8 mouse cellular contexts compared by ENCODE assay signal in genomic region chr2:153650014-153650687, GRCm38 (mm10). TPM values are rescaled to one million over a fixed set of nuclear protein-coding genes. Genes with fewer than 3 reads are reported as not detected.
DNase-seq lines count a peak whose midpoint lies in the region; ATAC-seq and TF ChIP-seq lines count a peak whose summit lies in the region.

No protein-coding gene starts in this region.

- TF ChIP-seq CTCF in cortical plate, adult 2 months (IDR thresholded peaks at IDR 0.05; ENCODE audit: extremely low read depth, insufficient read depth, low read length): no peak

- peak overlapping the region; percentile 93 for H3K4me2 ChIP-seq in hindbrain, embryonic 13.5 days
- H3K4me2 ChIP-seq in midbrain, embryonic 16.5 days (ENCODE audit: low read length): peak overlapping the region; percentile 97

- H3K4me3 ChIP-seq in cortical plate, adult 2 months (ENCODE audit: insufficient read depth, low read length): peak overlapping the region; percentile 88
- H3K4me3 ChIP-seq in hindbrain, embryonic 13.5 days: peak overlapping the region; percentile 71
- H3K4me3 ChIP-seq in midbrain, embryonic 16.5 days (ENCODE audit: low read depth, low read length): peak overlapping the region; percentile 81

- peak; percentile 2; the same call in 1 of the 2 replicates for ATAC-seq in hindbrain, embryonic 13.5 days (ENCODE audit: low FRiP score)
- ATAC-seq in midbrain, embryonic 16.5 days: 0 out of 2 replicates have a peak, but pooled peaks have one; percentile 7

- no peak for TF ChIP-seq POLR2A in cortical plate, adult 2 months (IDR thresholded peaks at IDR 0.05; ENCODE audit: extremely low read depth, insufficient read depth, low read length)

- H3K27ac ChIP-seq in cortical plate, adult 2 months (ENCODE audit: insufficient read depth, low read length): no peak overlapping the region
- H3K27ac ChIP-seq in hindbrain, embryonic 13.5 days: peak overlapping the region; percentile 44; the same call in 1 of the 2 replicates
- no peak overlapping the region for H3K27ac ChIP-seq in midbrain, embryonic 16.5 days (ENCODE audit: low read length)

- H3K9me3 ChIP-seq in hindbrain, embryonic 13.5 days: no peaks in the 10 kb centered on the region
- H3K9me3 ChIP-seq in midbrain, embryonic 16.5 days (replicated peaks; ENCODE audit: control insufficient read depth, low read length, poor library complexity, severe bottlenecking): no peaks in the 10 kb centered on the region

- peak overlapping the region; percentile 85 for H3K9ac ChIP-seq in hindbrain, embryonic 13.5 days
- peak overlapping the region; percentile 85 for H3K9ac ChIP-seq in midbrain, embryonic 16.5 days (ENCODE audit: low read depth, low read length)

- H3K4me1 ChIP-seq in cortical plate, adult 2 months (ENCODE audit: control insufficient read depth, insufficient read depth, low read length): no peaks in the 10 kb centered on the region
- peaks cover 19% of the 10 kb centered on the region for H3K4me1 ChIP-seq in hindbrain, embryonic 13.5 days (replicated peaks)
- peaks cover 18% of the 10 kb centered on the region for H3K4me1 ChIP-seq in midbrain, embryonic 16.5 days (ENCODE audit: control insufficient read depth, insufficient read depth, low read length)

- peaks cover 14% of the 10 kb centered on the region for H3K27me3 ChIP-seq in hindbrain, embryonic 13.5 days
- H3K27me3 ChIP-seq in midbrain, embryonic 16.5 days (ENCODE audit: control insufficient read depth, insufficient read depth, low read depth, low read length): no peaks in the 10 kb centered on the region; the same call in 1 of the 2 replicates

- WGBS in hindbrain, embryonic 13.5 days: 2% methylated on average over 28 of the region's 28 CpGs
- 2% methylated on average over 28 of the region's 28 CpGs for WGBS in midbrain, embryonic 16.5 days

- peak; percentile 32 to 50 for DNase-seq in lung, adult 18-20 months
- DNase-seq in lung, postnatal 25 days (ENCODE audit: low spot score): no peak
- DNase-seq in liver: peak; percentile 29
- DNase-seq in gastrocnemius, postnatal 4 days (ENCODE audit: low spot score in 2 of 2): no peak
- DNase-seq in frontal cortex, postnatal 25 days (ENCODE audit: low spot score in 2 of 2): no peak

- no peaks in the 10 kb centered on the region for H3K36me3 ChIP-seq in hindbrain, embryonic 13.5 days
- no peaks in the 10 kb centered on the region for H3K36me3 ChIP-seq in midbrain, embryonic 16.5 days (ENCODE audit: control insufficient read depth, insufficient read depth, low read length)

RNA-seq across cellular contexts. Expression of gene Dnmt3b, which starts 0.9 kb away (rescaled TPM):
- polyA plus RNA-seq in cortical plate, adult 2 months (2012; rRNA removed): 0.96 and 1.0 TPM in 2 replicates
- 4.4 and 4.9 TPM in 2 replicates for polyA plus RNA-seq in hindbrain, embryonic 13.5 days (2015; fragmentation: Nextera tagmentation; extraction: Ambion mirVana)
- 3.0 and 3.5 TPM in 2 replicates for polyA plus RNA-seq in midbrain, embryonic 16.5 days (2015; fragmentation: Nextera tagmentation; extraction: Ambion mirVana)
- 1 to 10 TPM; 3.5 to 3.8 TPM for total RNA-seq in gastrocnemius, postnatal 4 days (2021)

RNA-seq across cellular contexts. Expression of gene Commd7, which starts 17.6 kb away (rescaled TPM):
- polyA plus RNA-seq in cortical plate, adult 2 months (2012; rRNA removed): 29.2 and 31.3 TPM in 2 replicates
- 88.3 and 88.8 TPM in 2 replicates for polyA plus RNA-seq in hindbrain, embryonic 13.5 days (2015; fragmentation: Nextera tagmentation; extraction: Ambion mirVana)
- 102 and 104 TPM in 2 replicates for polyA plus RNA-seq in midbrain, embryonic 16.5 days (2015; fragmentation: Nextera tagmentation; extraction: Ambion mirVana)
- 10 to 100 TPM; 27.2 to 27.7 TPM for total RNA-seq in gastrocnemius, postnatal 4 days (2021)

RNA-seq across cellular contexts. Expression of gene Dnmt3c, which starts 46.3 kb away (rescaled TPM):
- 0.19 and 0.23 TPM in 2 replicates for polyA plus RNA-seq in cortical plate, adult 2 months (2012; rRNA removed)
- 0.09 TPM in 1 of 2 replicates, not detected in the other for polyA plus RNA-seq in hindbrain, embryonic 13.5 days (2015; fragmentation: Nextera tagmentation; extraction: Ambion mirVana)
- not detected in 2 replicates for polyA plus RNA-seq in midbrain, embryonic 16.5 days (2015; fragmentation: Nextera tagmentation; extraction: Ambion mirVana)
- total RNA-seq in gastrocnemius, postnatal 4 days (2021): under 1 TPM in 1 of 2 experiments, not detected in 1; 0.83 TPM

Comparison
In these comparisons a context has a peak if more than half of its experiments do, and no peak if none do; other contexts are left out.
1. DNase-seq: peak in lung, adult 18-20 months (2 of 2) and liver (single experiment); none in lung, postnatal 25 days (single experiment), gastrocnemius, postnatal 4 days (0 of 2) and frontal cortex, postnatal 25 days (0 of 2).
2. Peak in every context shown above with its lines, with median percentiles within 50 percentile points of each other: H3K4me3 ChIP-seq.